Mouse (Mus musculus) embryo, embryonic 10 days (tissue): Measurements from ENCODE around the gene Slc38a10.

Source experiments
- DNase-seq: peaks from one replicate; pipeline ENCODE4 v3.0.0-alpha.2; 2015; ENCODE audit warnings: low spot score

The Slc38a10 gene

GRCm38 (mm10) chr11:120103431-120103997 is 47.6 kb downstream of the Slc38a10 start:
- no peak for DNase-seq

- DNase-seq, result peak; percentile 85
Measured at GRCm38 (mm10) chr11:120101036-120101435, 50.1 kb downstream of the Slc38a10 start.

- DNase-seq, result peak; percentile 98
Measured at GRCm38 (mm10) chr11:120098588-120099511, 52.3 kb downstream of the Slc38a10 start, which contains the start of the genes Tepsin and Ndufaf8. Gene Tepsin, minus strand, starts transcription at chr11:120098731. Gene Ndufaf8, plus strand, starts transcription at chr11:120098928.

- no peak for DNase-seq
Measured at GRCm38 (mm10) chr11:120092817-120093591, 58.1 kb downstream of the Slc38a10 start.

GRCm38 (mm10) chr11:120090661-120091060 is 60.5 kb downstream of the Slc38a10 start:
- DNase-seq, result no peak

- peak; percentile 99 for DNase-seq
Measured at GRCm38 (mm10) chr11:120086702-120087152, 64.4 kb downstream of the Slc38a10 start, which contains the start of gene Cep131. Gene Cep131, minus strand, starts transcription at chr11:120086827.

GRCm38 (mm10) chr11:120085891-120086627 is 65.1 kb downstream of the Slc38a10 start:
- DNase-seq, result peak; percentile 45

- no peak for DNase-seq
Measured at GRCm38 (mm10) chr11:120080282-120080681, 70.9 kb downstream of the Slc38a10 start.

- no peak for DNase-seq
Measured at GRCm38 (mm10) chr11:120076191-120076590, 75.0 kb downstream of the Slc38a10 start.

- DNase-seq, result no peak
Measured at GRCm38 (mm10) chr11:120072986-120073647, 78.0 kb downstream of the Slc38a10 start.

- no peak for DNase-seq
Measured at GRCm38 (mm10) chr11:120071731-120072320, 79.3 kb downstream of the Slc38a10 start.

- DNase-seq, result peak; percentile 76
Measured at GRCm38 (mm10) chr11:120071065-120071464, 80.1 kb downstream of the Slc38a10 start.

GRCm38 (mm10) chr11:120070286-120070930 is 80.7 kb downstream of the Slc38a10 start:
- no peak for DNase-seq

GRCm38 (mm10) chr11:120069261-120069660 is 81.9 kb downstream of the Slc38a10 start:
- DNase-seq, result peak; percentile 65

GRCm38 (mm10) chr11:120067834-120068233 is 83.3 kb downstream of the Slc38a10 start:
- DNase-seq, result peak; percentile 53

- peak; percentile 46 for DNase-seq
Measured at GRCm38 (mm10) chr11:120065291-120065690, 85.9 kb downstream of the Slc38a10 start.

GRCm38 (mm10) chr11:120064668-120065040 is 86.5 kb downstream of the Slc38a10 start:
- no peak for DNase-seq

- DNase-seq, result no peak
Measured at GRCm38 (mm10) chr11:120064006-120064667, 87.0 kb downstream of the Slc38a10 start.

GRCm38 (mm10) chr11:120063326-120063725 is 87.8 kb downstream of the Slc38a10 start:
- DNase-seq, result no peak
